Mouse (Mus musculus) MEL-GATA-1-ER (cell line): ENCODE results near the gene Dusp16.
A peak's percentile ranks its signal among the peaks of the same experiment; 100 is the strongest.

ENCODE experiments used
- DNase-seq: peaks from one replicate; pipeline ENCODE4 v3.0.0-alpha.2; 2012; ENCODE audit warnings: low read depth; ENCODE audit errors: extremely low read depth

Gene Dusp16

GRCm38 (mm10) chr6:134793046-134793806 is 801 bp upstream of the Dusp16 start:
- no peak for DNase-seq

GRCm38 (mm10) chr6:134791251-134792118 is 940 bp downstream of the Dusp16 start:
- peak; percentile 68 for DNase-seq

GRCm38 (mm10) chr6:134789100-134789499 is 3.3 kb downstream of the Dusp16 start:
- DNase-seq, result no peak

- DNase-seq, result no peak
These were observed 6.0 kb downstream of the Dusp16 start for GRCm38 (mm10) chr6:134786426-134786825.

- no peak for DNase-seq
These were observed 9.5 kb downstream of the Dusp16 start for GRCm38 (mm10) chr6:134782900-134783299.

- DNase-seq, result no peak
These were observed 10.9 kb downstream of the Dusp16 start for GRCm38 (mm10) chr6:134781494-134781913.

GRCm38 (mm10) chr6:134780024-134780423 is 12.4 kb downstream of the Dusp16 start:
- DNase-seq, result no peak

- no peak for DNase-seq
These were observed 18.5 kb downstream of the Dusp16 start for GRCm38 (mm10) chr6:134773961-134774360.

- no peak for DNase-seq
These were observed 19.0 kb downstream of the Dusp16 start for GRCm38 (mm10) chr6:134773292-134773893.

GRCm38 (mm10) chr6:134770339-134770738 is 22.1 kb downstream of the Dusp16 start:
- DNase-seq, result no peak

- no peak for DNase-seq
These were observed 27.9 kb downstream of the Dusp16 start for GRCm38 (mm10) chr6:134764441-134765061.

GRCm38 (mm10) chr6:134763436-134763835 is 29.0 kb downstream of the Dusp16 start:
- no peak for DNase-seq

GRCm38 (mm10) chr6:134761808-134762207 is 30.6 kb downstream of the Dusp16 start:
- DNase-seq, result no peak

GRCm38 (mm10) chr6:134760926-134761544 is 31.4 kb downstream of the Dusp16 start:
- no peak for DNase-seq

- no peak for DNase-seq
These were observed 36.4 kb downstream of the Dusp16 start for GRCm38 (mm10) chr6:134756058-134756457.

GRCm38 (mm10) chr6:134753858-134754257 is 38.6 kb downstream of the Dusp16 start:
- no peak for DNase-seq

GRCm38 (mm10) chr6:134753412-134753811 is 39.0 kb downstream of the Dusp16 start:
- peak; percentile 67 for DNase-seq

GRCm38 (mm10) chr6:134751883-134752647 is 40.4 kb downstream of the Dusp16 start:
- no peak for DNase-seq

GRCm38 (mm10) chr6:134751087-134751486 is 41.3 kb downstream of the Dusp16 start:
- DNase-seq, result no peak

GRCm38 (mm10) chr6:134748126-134748525 is 44.3 kb downstream of the Dusp16 start:
- DNase-seq, result no peak
